Mouse (Mus musculus): Measurements from ENCODE around the gene Nucb2.

The Nucb2 gene

DNA sequence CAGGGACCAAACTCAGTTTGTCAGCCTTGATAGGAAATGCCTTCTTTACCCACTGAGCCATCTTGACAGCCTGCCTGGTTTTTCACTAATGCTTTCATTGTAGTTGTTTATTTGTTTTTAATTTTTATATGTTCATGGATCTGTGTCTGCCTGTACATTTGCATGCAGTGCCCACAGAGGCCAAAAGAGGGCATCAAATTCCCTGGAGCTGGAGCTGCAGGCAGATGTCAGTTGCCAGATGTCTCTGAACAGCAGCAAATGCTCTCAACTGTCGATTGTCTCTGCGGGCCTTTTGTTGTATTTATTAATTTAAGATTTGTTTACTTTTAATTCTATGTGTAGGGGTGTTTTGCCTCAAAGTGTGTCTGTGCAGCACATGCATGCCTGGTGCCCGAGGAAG, 15.6 kb downstream of the Nucb2 start:
- DNase-seq (ENCODE audit: low spot score) = peak; percentile 44

GRCm38 (mm10) chr7:116524577-116524976, 20.4 kb downstream of the Nucb2 start:
- DNase-seq (ENCODE audit: low spot score) = no peak

GRCm38 (mm10) chr7:116529793-116530192, 25.6 kb downstream of the Nucb2 start:
- DNase-seq (ENCODE audit: low spot score) = no peak

DNA sequence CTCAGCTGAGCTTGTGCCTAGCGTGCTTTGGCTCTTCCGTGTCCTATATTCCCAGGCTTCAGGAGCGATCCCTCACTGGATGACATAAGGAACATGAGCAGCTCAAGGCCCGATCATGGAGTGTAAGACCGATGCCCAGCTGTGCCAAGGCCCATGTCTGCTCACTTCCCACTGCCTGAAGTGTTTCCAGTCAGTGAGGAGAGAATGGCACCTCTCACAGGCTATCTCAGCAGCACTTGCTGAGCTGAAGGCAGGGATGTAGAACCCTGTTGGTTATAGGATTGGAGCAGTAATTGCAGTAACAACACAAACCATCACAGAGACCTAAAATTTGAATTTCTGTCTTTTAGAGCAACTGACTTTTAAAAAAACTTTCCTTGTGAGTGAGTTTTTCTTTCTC, 26.3 kb downstream of the Nucb2 start:
- DNase-seq (ENCODE audit: low spot score) = no peak

DNA sequence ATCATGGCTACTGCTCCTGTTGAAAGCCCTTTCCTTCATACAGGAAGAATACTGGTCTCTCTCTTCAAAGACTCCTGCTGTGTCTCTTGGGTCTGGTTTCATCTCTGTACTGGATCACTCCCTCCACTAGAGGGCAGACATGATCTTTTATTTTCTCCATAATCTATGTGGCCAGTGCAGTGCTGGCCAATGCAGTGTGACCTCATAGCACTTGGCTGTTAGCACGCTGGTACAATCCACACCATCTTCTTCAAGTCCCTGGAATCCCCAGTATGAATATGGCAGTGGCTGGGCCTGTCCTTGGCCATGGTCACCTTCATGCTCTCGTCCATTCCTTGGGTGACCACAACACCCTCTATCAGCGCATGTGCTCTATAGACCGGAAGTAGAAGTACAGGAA, 27.1 kb downstream of the Nucb2 start:
- DNase-seq (ENCODE audit: low spot score) = no peak

DNA sequence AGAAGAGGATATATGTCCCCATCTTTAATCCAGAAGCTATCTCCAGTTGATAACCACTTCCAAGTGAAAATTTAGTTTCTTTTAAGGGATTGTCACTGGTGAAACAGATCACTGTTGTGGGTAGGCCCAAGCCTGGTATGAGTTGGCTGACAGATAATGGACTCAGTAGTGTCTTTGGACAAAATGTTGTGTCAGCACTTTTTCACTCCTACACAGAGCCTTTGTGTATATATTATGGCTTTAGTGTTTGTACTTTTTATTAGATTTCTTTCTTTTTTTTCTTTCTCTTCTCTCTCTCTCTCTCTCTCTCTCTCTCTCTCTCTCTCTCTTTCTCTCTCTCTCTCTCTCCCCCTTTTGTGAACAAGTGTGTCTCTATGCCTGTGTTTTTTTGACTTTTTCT, 52.7 kb downstream of the Nucb2 start:
- no peak for DNase-seq (ENCODE audit: low spot score)

GRCm38 (mm10) chr7:116574551-116574950, 70.4 kb downstream of the Nucb2 start:
- DNase-seq (ENCODE audit: low spot score) = no peak

Measured in testis, postnatal 10 days (tissue).